Mouse (Mus musculus): Measurements from ENCODE around the gene Creb5.

Creb5 gene

GRCm38 (mm10) chr6:53287038-53287561 is at the start of gene Creb5:
Creb5 (plus strand) TSS chr6:53287270.
- peak; percentile 85 to 93 for DNase-seq

DNA sequence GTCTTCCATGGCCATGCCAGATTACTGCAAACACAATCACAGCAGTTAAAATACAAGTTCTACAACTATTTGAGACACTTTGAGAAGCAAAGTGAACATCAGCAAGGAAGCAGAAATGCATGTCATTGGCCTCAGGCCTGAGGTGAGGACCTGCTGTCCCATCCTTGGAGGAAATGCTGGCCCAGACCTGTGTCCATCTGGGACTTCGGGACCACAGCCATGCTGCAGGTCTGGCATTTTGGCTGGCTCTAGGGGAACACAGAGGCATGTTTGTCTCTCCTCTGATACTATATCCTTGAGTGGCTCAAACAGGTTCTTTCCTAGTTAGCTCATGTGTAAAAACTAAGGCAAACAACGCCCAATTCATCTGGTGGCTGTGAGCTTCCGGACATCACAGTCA is 27.2 kb upstream of the Creb5 start:
- no peak for DNase-seq

DNA sequence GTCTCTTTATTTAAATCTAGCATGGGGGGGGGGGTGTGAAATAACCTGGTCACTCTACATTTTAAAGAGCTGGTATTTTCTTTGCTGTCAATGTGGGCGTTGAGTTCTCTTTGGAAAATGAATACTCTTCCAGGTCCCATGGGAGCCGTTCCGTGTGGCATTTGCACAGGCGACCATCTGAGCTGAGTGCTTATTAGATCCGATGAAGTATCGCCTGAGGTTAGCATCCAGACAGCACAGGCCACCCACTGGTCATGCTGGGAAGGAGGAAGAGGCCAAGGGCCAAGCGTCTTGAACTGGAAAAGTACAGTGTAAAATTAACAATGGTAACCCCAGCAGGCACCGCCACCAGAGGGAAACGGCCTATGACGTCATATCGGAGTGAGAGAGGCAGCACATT is 24.7 kb upstream of the Creb5 start:
- DNase-seq = no peak

- DNase-seq = no peak
Observed at GRCm38 (mm10) chr6:53267036-53267435, 20.0 kb upstream of the Creb5 start.

DNA sequence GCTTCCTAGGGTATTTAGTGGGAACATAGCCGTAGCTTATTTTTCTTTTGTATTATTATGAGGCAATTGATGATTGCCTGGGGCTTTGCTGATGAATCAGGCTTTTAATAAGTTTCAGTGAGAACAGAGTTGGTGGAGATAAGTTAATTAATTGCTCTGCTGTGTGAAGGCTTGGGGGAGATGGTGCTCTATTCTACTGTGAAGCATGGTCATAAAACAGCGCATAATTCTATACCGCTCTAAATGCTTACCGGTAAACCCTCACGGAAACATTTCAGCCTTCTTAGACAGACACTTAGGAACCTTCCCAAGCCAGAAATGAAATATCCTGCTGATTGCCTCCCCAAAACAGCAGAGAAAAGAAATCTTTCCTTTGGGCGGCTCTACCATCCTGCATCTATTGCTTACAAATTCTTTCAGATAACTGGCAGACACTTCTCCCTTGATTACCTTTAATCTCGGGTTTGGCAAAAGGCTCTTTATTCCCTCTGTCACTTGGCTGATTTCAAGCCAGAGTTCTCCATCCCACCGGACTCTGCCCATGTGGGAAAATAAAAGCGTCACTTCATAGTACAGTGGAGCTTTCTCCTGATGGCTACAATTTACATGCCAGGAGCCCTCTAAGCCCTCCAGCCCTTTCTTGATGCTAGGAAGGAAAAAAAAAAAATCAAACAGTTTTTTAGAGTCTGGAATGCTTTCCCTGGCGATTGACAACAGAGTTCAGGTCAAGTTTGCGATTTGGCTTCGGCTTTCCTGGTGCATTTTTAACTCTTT is 19.2 kb upstream of the Creb5 start:
- DNase-seq = no peak

- no peak for DNase-seq
Observed at GRCm38 (mm10) chr6:53271216-53271615, 15.9 kb upstream of the Creb5 start.

- no peak for DNase-seq
Observed at GRCm38 (mm10) chr6:53271636-53272035, 15.4 kb upstream of the Creb5 start.

- peak; percentile 43 to 47 for DNase-seq
Observed at GRCm38 (mm10) chr6:53286389-53287037, 557 bp upstream of the Creb5 start.

DNA sequence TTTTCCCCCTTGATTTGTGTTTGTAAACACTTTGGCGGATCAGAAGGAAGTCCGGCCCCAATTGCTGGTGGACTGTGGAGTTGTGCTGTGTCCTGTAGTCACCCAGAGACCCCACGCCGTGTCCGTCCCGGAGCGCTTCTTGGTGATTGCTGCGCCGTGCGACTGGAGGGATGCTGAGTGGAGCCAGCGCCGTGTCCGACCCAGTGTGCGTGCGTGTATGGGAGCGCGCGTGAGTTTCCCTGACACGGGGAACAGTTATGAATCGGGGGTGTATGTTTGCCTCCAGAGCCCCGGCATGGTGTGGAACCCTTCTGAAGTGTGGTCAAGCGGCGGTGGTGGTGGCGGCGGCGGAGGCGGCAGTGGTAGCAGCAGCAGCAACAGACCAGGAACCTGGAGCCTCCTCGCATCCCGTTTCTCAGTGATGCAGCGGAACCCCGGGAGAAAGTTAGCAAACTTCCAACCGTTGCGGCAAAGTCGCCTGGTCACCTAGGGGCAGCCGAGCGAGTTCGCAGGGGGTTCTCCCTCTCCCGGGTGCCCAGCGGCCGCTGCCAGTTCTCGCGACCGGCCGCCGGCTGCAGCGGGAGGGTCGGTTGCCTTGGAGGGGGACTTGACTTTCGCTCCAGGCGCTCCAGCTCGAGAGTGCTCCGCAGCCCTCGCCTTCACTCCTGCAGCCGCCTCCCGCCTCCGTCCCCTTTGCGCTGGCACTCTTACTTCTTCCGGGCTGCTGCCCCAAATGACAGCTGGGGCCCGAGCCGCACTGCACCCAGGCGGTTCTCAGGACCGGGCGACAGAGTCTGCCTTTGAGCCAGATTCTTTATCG is 702 bp downstream of the Creb5 start:
- DNase-seq = peak; percentile 54 to 56

DNA sequence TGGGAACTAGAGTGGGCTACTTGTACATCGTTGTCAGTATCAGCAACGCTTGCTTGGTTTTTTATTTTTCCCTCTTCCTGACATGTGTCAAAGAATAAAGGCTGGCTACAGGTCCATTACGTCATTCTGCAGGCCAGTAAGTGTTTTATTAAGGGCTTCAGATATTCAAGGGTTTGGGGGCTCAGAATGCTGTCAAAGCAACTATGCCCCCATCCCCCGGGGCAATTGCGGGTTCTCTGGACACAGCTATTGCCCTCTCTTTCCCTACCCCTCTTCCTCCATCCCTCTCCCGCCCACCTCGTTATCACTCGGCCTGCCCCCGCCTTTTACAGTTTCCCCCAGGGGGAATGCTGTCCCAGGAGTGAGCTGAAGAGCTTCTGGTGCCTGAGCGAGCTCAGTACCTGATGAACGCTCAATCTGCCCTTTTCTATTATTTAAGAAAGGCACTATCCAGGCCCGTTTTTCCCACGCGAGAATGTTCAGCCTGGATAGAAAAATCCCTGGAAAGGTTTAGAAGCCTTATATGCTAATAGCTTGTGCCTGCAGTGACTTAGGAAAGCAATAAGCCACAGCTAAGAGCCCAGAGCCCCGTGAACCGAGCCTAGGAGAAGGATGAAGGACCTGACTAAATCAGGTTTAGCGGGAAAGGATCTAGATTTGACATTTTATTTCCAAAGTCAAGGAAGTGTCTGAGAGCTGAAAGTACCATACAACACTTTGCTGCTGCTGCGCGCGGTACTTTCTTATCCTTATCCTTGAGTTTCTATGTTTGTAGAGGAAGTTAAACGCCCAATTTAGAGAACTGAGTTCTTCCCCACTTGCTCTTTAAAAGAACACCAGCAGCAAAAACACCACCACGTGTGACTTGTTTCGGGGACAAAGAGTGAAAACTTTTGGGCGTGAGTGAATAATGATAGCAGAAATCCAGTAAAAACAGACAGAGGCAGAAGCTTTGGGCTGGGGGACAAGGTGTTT is 1.8 kb downstream of the Creb5 start:
- DNase-seq = no peak

GRCm38 (mm10) chr6:53289659-53290058 is 2.6 kb downstream of the Creb5 start:
- no peak for DNase-seq

DNA sequence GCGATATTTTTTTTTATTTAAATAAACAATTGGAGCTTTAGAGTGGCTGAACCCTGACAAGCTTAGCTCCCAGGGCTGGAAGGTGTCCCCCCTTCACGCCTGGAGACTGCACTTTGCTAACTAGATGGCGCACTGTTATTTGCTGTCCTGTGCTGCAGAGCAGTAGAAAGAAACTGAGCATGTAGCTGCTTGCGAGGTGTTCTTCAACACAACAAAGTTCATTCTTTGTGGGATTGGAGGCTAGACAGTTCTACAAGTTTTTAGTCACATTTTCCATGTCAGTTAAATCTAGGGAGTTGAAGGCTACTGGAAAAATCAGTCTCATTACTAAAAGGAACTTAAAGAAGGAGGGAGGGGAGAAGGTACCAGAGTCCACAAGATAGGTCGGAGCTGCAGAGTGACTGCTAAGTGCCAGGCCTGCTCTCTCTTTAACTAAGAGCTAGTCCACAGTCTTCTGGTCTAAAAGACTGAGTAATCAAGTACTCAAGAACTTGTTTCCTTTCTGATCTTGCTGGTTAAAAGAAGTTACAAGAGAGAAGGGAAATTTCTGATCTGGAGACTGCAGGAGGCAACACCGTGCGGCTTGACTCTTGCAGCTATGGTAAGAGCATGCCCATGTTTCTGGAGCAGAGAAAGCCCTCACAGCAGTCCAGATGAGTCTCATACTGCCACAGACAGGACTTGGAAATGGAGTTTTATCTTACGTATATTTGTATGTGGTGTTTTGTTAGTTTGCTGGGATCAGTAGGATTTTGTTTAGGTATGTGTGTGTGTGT is 3.3 kb downstream of the Creb5 start:
- DNase-seq = no peak

DNA sequence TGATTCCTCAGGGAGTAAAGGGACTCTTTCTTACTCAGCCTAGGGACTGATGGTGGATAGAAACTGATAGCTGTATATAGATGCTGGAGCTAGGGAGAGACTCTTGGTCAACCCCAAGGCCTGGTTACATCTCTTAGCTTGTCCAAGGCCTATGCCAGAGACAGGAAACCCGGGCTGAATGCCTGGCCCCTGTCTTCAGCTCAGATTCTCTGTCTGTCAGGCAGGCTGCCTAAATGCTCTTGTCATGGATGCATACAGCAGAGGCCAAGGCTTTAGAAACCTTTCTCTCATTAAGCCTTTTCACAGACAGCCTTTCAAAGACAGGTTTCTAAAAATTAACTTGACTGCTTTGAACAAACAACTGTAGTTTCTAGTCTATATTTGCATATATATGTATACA is 5.9 kb downstream of the Creb5 start:
- no peak for DNase-seq

DNA sequence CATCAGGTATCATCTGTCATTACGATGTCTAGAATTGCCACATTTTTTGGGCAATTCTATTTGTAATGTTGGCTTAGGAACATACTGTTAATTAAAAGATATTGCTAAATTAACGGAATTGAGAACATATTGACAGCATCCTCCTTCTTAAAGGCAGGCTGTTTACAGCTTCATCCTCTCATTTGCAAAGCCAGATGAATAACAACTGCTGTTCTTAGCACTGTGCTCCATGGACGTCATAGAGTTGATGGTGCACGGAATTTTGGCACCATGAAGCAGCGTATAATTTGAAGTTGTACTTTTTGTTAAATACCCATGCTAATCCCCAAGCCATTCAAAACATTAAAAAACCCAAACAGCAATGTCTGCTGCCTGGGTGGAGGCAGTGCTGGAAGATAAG is 10.8 kb downstream of the Creb5 start:
- no peak for DNase-seq

- DNase-seq = no peak
Observed at GRCm38 (mm10) chr6:53304201-53304600, 17.1 kb downstream of the Creb5 start.

- no peak for DNase-seq
Observed at GRCm38 (mm10) chr6:53306156-53306555, 19.1 kb downstream of the Creb5 start.

- DNase-seq = no peak
Observed at GRCm38 (mm10) chr6:53306710-53307109, 19.6 kb downstream of the Creb5 start.

- peak in 1 of 2 experiments; percentile 21 for DNase-seq
Observed at GRCm38 (mm10) chr6:53308684-53309083, 21.6 kb downstream of the Creb5 start.

DNA sequence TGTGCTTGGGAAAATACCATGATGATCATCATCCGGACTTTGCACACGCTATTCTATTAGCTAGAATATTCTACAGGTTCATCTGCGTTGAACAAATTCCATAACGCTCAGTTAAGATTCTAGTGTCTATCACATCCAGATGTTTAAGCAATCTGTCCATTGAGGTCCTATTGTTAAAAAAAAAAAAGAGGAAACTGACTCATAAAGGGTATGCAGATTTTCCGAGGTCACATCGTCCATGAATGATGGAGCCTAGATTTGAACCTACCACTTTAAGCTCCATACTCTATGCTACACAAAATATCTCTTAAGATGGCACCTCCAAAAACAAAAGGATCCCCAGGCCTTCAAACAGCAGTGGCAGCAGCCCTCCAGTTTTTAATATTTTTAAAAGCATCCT is 26.5 kb downstream of the Creb5 start:
- DNase-seq = no peak

- DNase-seq = no peak
Observed at GRCm38 (mm10) chr6:53314126-53314525, 27.1 kb downstream of the Creb5 start.

Measured in lung, postnatal 4 days (tissue).